In the genomic region with DNA sequence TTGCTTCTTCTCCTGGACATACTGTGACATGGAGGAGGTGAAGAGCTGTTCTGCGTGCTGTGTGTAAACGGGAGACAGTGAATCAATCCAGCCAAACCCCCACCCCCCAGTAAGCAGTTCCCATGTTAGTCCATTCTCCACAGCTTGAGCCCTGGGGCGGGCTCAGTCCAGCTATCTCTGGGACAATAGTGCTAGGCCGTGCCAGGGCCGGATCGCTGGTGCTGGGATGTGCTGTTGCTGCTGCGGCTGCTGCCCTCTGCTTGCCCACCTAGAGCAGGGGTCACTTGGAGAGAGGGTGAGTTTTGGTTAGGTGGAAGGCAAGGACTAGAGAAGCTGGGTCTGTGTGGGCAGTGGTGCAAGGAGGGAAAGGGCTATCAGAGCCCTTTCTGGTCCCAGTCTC, we compare ENCODE assay signal across 11 mouse cellular contexts. TPM values are rescaled to one million over a fixed set of nuclear protein-coding genes. Genes with fewer than 3 reads are reported as not detected.
DNase-seq lines count a peak whose midpoint lies in the region; ATAC-seq and TF ChIP-seq lines count a peak whose summit lies in the region.
"Had no signal": no experiment of that assay in that cellular context is flagged by ENCODE, and none has a peak within 500 bp of the region (broad histone marks: within the 10 kb centered on the region; RNA-seq: fewer than 3 reads in every experiment).

No protein-coding gene starts in this region.

- peak overlapping the region; percentile 3 for H3K9ac ChIP-seq in forebrain, embryonic 13.5 days
- H3K9ac ChIP-seq in forebrain, embryonic 16.5 days (replicated peaks; ENCODE audit: low read depth, low read length), result no peak overlapping the region; the same call in 1 of the 2 replicates
- peak overlapping the region; percentile 26; the same call in 1 of the 2 replicates for H3K9ac ChIP-seq in heart, embryonic 15.5 days
- H3K9ac ChIP-seq in midbrain, embryonic 14.5 days (replicated peaks; ENCODE audit: low read length), result peak overlapping the region; percentile 31

- WGBS in forebrain, embryonic 13.5 days, result 78% methylated on average over 7 of the region's 7 CpGs
- 62% methylated on average over 7 of the region's 7 CpGs for WGBS in forebrain, embryonic 16.5 days
- WGBS in heart, embryonic 15.5 days, result 47% methylated on average over 7 of the region's 7 CpGs
- WGBS in midbrain, embryonic 14.5 days, result 66% methylated on average over 7 of the region's 7 CpGs

- intact Hi-C loops in left cerebral cortex, adult 2 months (cut with DNase I), result no loop called here
- intact Hi-C loops in left cerebral cortex, postnatal 4 days (cut with DNase I), result no loop called here

- peak overlapping the region; percentile 81 for H3K4me2 ChIP-seq in forebrain, embryonic 13.5 days
- no peak overlapping the region; the same call in 1 of the 2 replicates for H3K4me2 ChIP-seq in forebrain, embryonic 16.5 days (ENCODE audit: low read length)
- peak overlapping the region; percentile 29 for H3K4me2 ChIP-seq in heart, embryonic 15.5 days
- H3K4me2 ChIP-seq in midbrain, embryonic 14.5 days (ENCODE audit: low read length), result peak overlapping the region; percentile 99

- peak overlapping the region; percentile 32; the same call in 1 of the 2 replicates for H3K27ac ChIP-seq in forebrain, embryonic 13.5 days
- no peak overlapping the region for H3K27ac ChIP-seq in forebrain, embryonic 16.5 days (ENCODE audit: low read length)
- peak overlapping the region; percentile 97 for H3K27ac ChIP-seq in left cerebral cortex, adult 2 months
- H3K27ac ChIP-seq in heart, embryonic 15.5 days, result peak overlapping the region; percentile 35; the same call in 1 of the 2 replicates
- H3K27ac ChIP-seq in midbrain, embryonic 14.5 days (replicated peaks; ENCODE audit: low read depth, low read length), result peak overlapping the region; percentile 26

- no peaks in the 10 kb centered on the region for H3K27me3 ChIP-seq in forebrain, embryonic 13.5 days
- no peaks in the 10 kb centered on the region for H3K27me3 ChIP-seq in forebrain, embryonic 16.5 days (replicated peaks; ENCODE audit: control insufficient read depth, insufficient read depth, low read length)
- no peaks in the 10 kb centered on the region for H3K27me3 ChIP-seq in heart, embryonic 15.5 days
- H3K27me3 ChIP-seq in midbrain, embryonic 14.5 days (ENCODE audit: control insufficient read depth, insufficient read depth, low read length), result no peaks in the 10 kb centered on the region

- no peaks in the 10 kb centered on the region for H3K9me3 ChIP-seq in forebrain, embryonic 13.5 days (replicated peaks)
- H3K9me3 ChIP-seq in forebrain, embryonic 16.5 days (ENCODE audit: control insufficient read depth, low read length), result no peaks in the 10 kb centered on the region
- H3K9me3 ChIP-seq in heart, embryonic 15.5 days (replicated peaks), result no peaks in the 10 kb centered on the region
- no peaks in the 10 kb centered on the region for H3K9me3 ChIP-seq in midbrain, embryonic 14.5 days (ENCODE audit: control insufficient read depth, low read length)

- H3K36me3 ChIP-seq in forebrain, embryonic 13.5 days (ENCODE audit: poor library complexity, severe bottlenecking), result peaks cover 41% of the 10 kb centered on the region
- peaks cover 7% of the 10 kb centered on the region for H3K36me3 ChIP-seq in forebrain, embryonic 16.5 days (ENCODE audit: control insufficient read depth, insufficient read depth)
- peaks cover 8% of the 10 kb centered on the region; the same call in 1 of the 2 replicates for H3K36me3 ChIP-seq in heart, embryonic 15.5 days
- H3K36me3 ChIP-seq in midbrain, embryonic 14.5 days (ENCODE audit: control insufficient read depth, insufficient read depth, low read length), result peaks cover 41% of the 10 kb centered on the region

- no peak for DNase-seq in left cerebral cortex, adult 2 months (ENCODE audit: extremely low spot score in 1 of 2, low spot score in 2 of 2)
- DNase-seq in left cerebral cortex, postnatal 4 days, result no peak
- DNase-seq in midbrain, embryonic 14.5 days, result no peak
- no peak for DNase-seq in c-Kit-positive CD71-positive TER-119-positive erythroid progenitor cells, embryonic 14.5 days (ENCODE audit: low spot score)
- no peak for DNase-seq in frontal cortex, postnatal 36 days (ENCODE audit: low spot score in 2 of 2)
- DNase-seq: cerebellum, postnatal 36 days had no signal

- no peak for TF ChIP-seq CTCF in left cerebral cortex, adult 2 months (IDR thresholded peaks at IDR 0.05)

- H3K4me1 ChIP-seq in forebrain, embryonic 13.5 days, result peaks cover 65% of the 10 kb centered on the region
- H3K4me1 ChIP-seq in forebrain, embryonic 16.5 days (replicated peaks; ENCODE audit: control insufficient read depth, insufficient read depth, low read length), result peaks cover 40% of the 10 kb centered on the region
- H3K4me1 ChIP-seq in heart, embryonic 15.5 days (replicated peaks), result peaks cover 82% of the 10 kb centered on the region
- H3K4me1 ChIP-seq in midbrain, embryonic 14.5 days (ENCODE audit: control insufficient read depth, insufficient read depth, low read length), result peaks cover 29% of the 10 kb centered on the region

- H3K4me3 ChIP-seq in forebrain, embryonic 13.5 days, result no peak overlapping the region
- H3K4me3 ChIP-seq in forebrain, embryonic 16.5 days (replicated peaks; ENCODE audit: low read length), result no peak overlapping the region
- peak overlapping the region; percentile 17 for H3K4me3 ChIP-seq in left cerebral cortex, adult 2 months
- 0 out of 2 replicates have a peak overlapping the region, but pooled peaks have one; percentile 0 for H3K4me3 ChIP-seq in heart, embryonic 15.5 days
- H3K4me3 ChIP-seq in midbrain, embryonic 14.5 days (replicated peaks; ENCODE audit: low read depth, low read length), result no peak overlapping the region

- ATAC-seq in forebrain, embryonic 13.5 days, result no peak
- no peak for ATAC-seq in forebrain, embryonic 16.5 days
- no peak for ATAC-seq in heart, embryonic 15.5 days (replicated peaks; ENCODE audit: insufficient number of reproducible peaks, insufficient read depth, low FRiP score, low read depth)
- ATAC-seq in midbrain, embryonic 14.5 days (ENCODE audit: low FRiP score, low TSS enrichment), result no peak

RNA-seq across cellular contexts. Expression of gene Arhgef2, which starts 20.6 kb away (rescaled TPM):
- 151 and 162 TPM in 2 replicates for polyA plus RNA-seq in forebrain, embryonic 13.5 days (2015; fragmentation: Nextera tagmentation; extraction: Ambion mirVana)
- polyA plus RNA-seq in forebrain, embryonic 16.5 days (2015; fragmentation: Nextera tagmentation; extraction: Ambion mirVana), result 166 and 210 TPM in 2 replicates
- 100 to 1,000 TPM; 239 to 266 TPM for total RNA-seq in left cerebral cortex, adult 2 months (2021)
- 100 to 1,000 TPM; 129 to 134 TPM for total RNA-seq in left cerebral cortex, postnatal 4 days (2021)
- 72.8 and 82.5 TPM in 2 replicates for polyA plus RNA-seq in heart, embryonic 15.5 days (2015; fragmentation: Nextera tagmentation; extraction: Ambion mirVana)
- polyA plus RNA-seq in midbrain, embryonic 14.5 days (2014; fragmentation: Nextera tagmentation; extraction: Ambion mirVana), result 122 and 134 TPM in 2 replicates

RNA-seq across cellular contexts. Expression of gene Rxfp4, which starts 26.6 kb away (rescaled TPM):
- polyA plus RNA-seq in forebrain, embryonic 13.5 days (2015; fragmentation: Nextera tagmentation; extraction: Ambion mirVana), result not detected in 2 replicates
- polyA plus RNA-seq in forebrain, embryonic 16.5 days (2015; fragmentation: Nextera tagmentation; extraction: Ambion mirVana), result not detected in 2 replicates
- not detected for total RNA-seq in left cerebral cortex, adult 2 months (2021)
- total RNA-seq in left cerebral cortex, postnatal 4 days (2021), result not detected
- polyA plus RNA-seq in heart, embryonic 15.5 days (2015; fragmentation: Nextera tagmentation; extraction: Ambion mirVana), result not detected in 2 replicates
- polyA plus RNA-seq in midbrain, embryonic 14.5 days (2014; fragmentation: Nextera tagmentation; extraction: Ambion mirVana), result not detected in 2 replicates
- total RNA-seq: layer of hippocampus, postnatal 36 days had no signal
- polyA plus RNA-seq: spleen, adult 2 months had no signal

RNA-seq across cellular contexts. Expression of gene Ssr2, which starts 50.6 kb away (rescaled TPM):
- polyA plus RNA-seq in forebrain, embryonic 13.5 days (2015; fragmentation: Nextera tagmentation; extraction: Ambion mirVana), result 139 and 143 TPM in 2 replicates
- 132 and 140 TPM in 2 replicates for polyA plus RNA-seq in forebrain, embryonic 16.5 days (2015; fragmentation: Nextera tagmentation; extraction: Ambion mirVana)
- 10 to 100 TPM; 90.2 to 90.3 TPM for total RNA-seq in left cerebral cortex, adult 2 months (2021)
- 100 to 1,000 TPM; 114 to 121 TPM for total RNA-seq in left cerebral cortex, postnatal 4 days (2021)
- 164 and 178 TPM in 2 replicates for polyA plus RNA-seq in heart, embryonic 15.5 days (2015; fragmentation: Nextera tagmentation; extraction: Ambion mirVana)
- polyA plus RNA-seq in midbrain, embryonic 14.5 days (2014; fragmentation: Nextera tagmentation; extraction: Ambion mirVana), result 110 and 114 TPM in 2 replicates

RNA-seq across cellular contexts. Expression of gene Khdc4, which starts 59.3 kb away (rescaled TPM):
- 97.8 and 102 TPM in 2 replicates for polyA plus RNA-seq in forebrain, embryonic 13.5 days (2015; fragmentation: Nextera tagmentation; extraction: Ambion mirVana)
- 107 and 109 TPM in 2 replicates for polyA plus RNA-seq in forebrain, embryonic 16.5 days (2015; fragmentation: Nextera tagmentation; extraction: Ambion mirVana)
- 10 to 100 TPM; 55.3 to 59.3 TPM for total RNA-seq in left cerebral cortex, adult 2 months (2021)
- total RNA-seq in left cerebral cortex, postnatal 4 days (2021), result 10 to 100 TPM; 76.3 to 78.3 TPM
- 61.3 and 69.2 TPM in 2 replicates for polyA plus RNA-seq in heart, embryonic 15.5 days (2015; fragmentation: Nextera tagmentation; extraction: Ambion mirVana)
- 68.2 and 91.0 TPM in 2 replicates for polyA plus RNA-seq in midbrain, embryonic 14.5 days (2014; fragmentation: Nextera tagmentation; extraction: Ambion mirVana)

Comparison
In these comparisons a context has a peak if more than half of its experiments do, and no peak if none do; other contexts are left out.
1. H3K4me3 ChIP-seq: peak in left cerebral cortex, adult 2 months (single experiment) and heart, embryonic 15.5 days (single experiment); none in forebrain, embryonic 13.5 days (single experiment), forebrain, embryonic 16.5 days (single experiment) and midbrain, embryonic 14.5 days (single experiment).